Mouse (Mus musculus) c-Kit-positive CD71-positive TER-119-positive erythroid progenitor cells, embryonic 14.5 days (primary cell): ENCODE results near the gene Fpr-rs6.

Source experiments
- DNase-seq: peaks from one replicate; pipeline ENCODE4 v3.0.0-alpha.2; 2013; ENCODE audit warnings: low spot score

Fpr-rs6 gene

DNA sequence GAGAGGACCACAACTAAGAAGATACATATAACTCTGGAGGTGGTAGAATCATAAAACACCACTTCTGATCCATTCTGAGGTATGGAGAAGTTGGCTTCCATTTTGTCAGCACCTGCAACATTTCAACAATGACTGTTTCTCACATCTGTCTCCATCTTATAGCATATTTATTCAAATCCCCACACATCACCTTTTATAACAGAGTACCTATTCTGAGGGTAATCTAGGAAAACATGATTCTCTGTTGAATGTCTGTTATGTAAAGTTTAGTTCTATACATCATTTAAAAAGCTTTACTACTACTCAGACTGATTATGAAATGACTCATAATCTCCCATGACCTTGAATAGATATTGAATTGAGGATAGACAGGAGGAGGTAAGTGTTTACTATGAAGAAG lies at the start of gene Fpr-rs6:
Gene Fpr-rs6, minus strand, starts transcription at position 101 of the 400 bp plus-strand sequence.
- DNase-seq = no peak
